In genomic region chr3:130831788-130832187, GRCm38 (mm10) we compare ENCODE assay signal across 19 mouse cellular contexts.
DNase-seq lines count a peak whose midpoint lies in the region; ATAC-seq and TF ChIP-seq lines count a peak whose summit lies in the region.
"Had no signal": no experiment of that assay in that cellular context is flagged by ENCODE, and none has a peak within 500 bp of the region (broad histone marks: within the 10 kb centered on the region; RNA-seq: fewer than 3 reads in every experiment).

No protein-coding gene starts in this region.

- no peak for TF ChIP-seq EP300 in heart, adult 2 months (IDR thresholded peaks at IDR 0.05; ENCODE audit: insufficient read depth, low read depth, low read length)

- no peaks in the 10 kb centered on the region for H3K9me3 ChIP-seq in kidney, postnatal 0 days (replicated peaks; ENCODE audit: low read length)
- H3K9me3 ChIP-seq: embryonic facial prominence, embryonic 15.5 days; forebrain, embryonic 15.5 days; heart, embryonic 12.5 days; hindbrain, embryonic 10.5 days had no signal

- intact Hi-C loops in heart, adult 2 months (cut with DNase I), result no loop called here

- no peak overlapping the region for H3K4me3 ChIP-seq in kidney, postnatal 0 days (replicated peaks; ENCODE audit: low read depth, low read length)
- H3K4me3 ChIP-seq in heart, adult 2 months, result no peak overlapping the region
- H3K4me3 ChIP-seq: embryonic facial prominence, embryonic 15.5 days; erythroblast, embryonic 14.5 days; forebrain, embryonic 15.5 days; heart, embryonic 12.5 days; hindbrain, embryonic 10.5 days had no signal

- TF ChIP-seq POLR2A in heart, adult 2 months (IDR thresholded peaks at IDR 0.05; ENCODE audit: insufficient read depth, low read depth, low read length), result no peak

- H3K4me2 ChIP-seq in kidney, postnatal 0 days (ENCODE audit: low read length), result no peak overlapping the region
- H3K4me2 ChIP-seq: embryonic facial prominence, embryonic 15.5 days; forebrain, embryonic 15.5 days; heart, embryonic 12.5 days; hindbrain, embryonic 14.5 days had no signal

- WGBS in kidney, postnatal 0 days, result 40% methylated on average over 6 of the region's 6 CpGs
- 88% methylated on average over 6 of the region's 6 CpGs for WGBS in heart, adult 2 months

- H3K9ac ChIP-seq in kidney, postnatal 0 days (ENCODE audit: low read depth, low read length), result no peak overlapping the region
- no peak overlapping the region for H3K9ac ChIP-seq in heart, adult 2 months (ENCODE audit: low read depth, low read length)
- H3K9ac ChIP-seq: embryonic facial prominence, embryonic 15.5 days; forebrain, embryonic 15.5 days; heart, embryonic 12.5 days; hindbrain, embryonic 14.5 days had no signal

- ATAC-seq in CD4-positive, CD25-positive, alpha-beta regulatory T cell, adult 4 months, result peak; percentile 57
- ATAC-seq in kidney, postnatal 0 days (replicated peaks; ENCODE audit: low FRiP score, low read depth), result 0 out of 2 replicates have a peak, but pooled peaks have one; percentile 23
- ATAC-seq: forebrain, embryonic 15.5 days had no signal

- no peaks in the 10 kb centered on the region for H3K79me2 ChIP-seq in heart, adult 2 months (replicated peaks; ENCODE audit: control insufficient read depth, insufficient read depth, low read length)

- peak; percentile 10 to 38 for DNase-seq in kidney, adult 8-10 months
- no peak for DNase-seq in kidney, postnatal 10 days
- peak; percentile 37 for DNase-seq in kidney, postnatal 0 days (ENCODE audit: low spot score)
- peak; percentile 63 for DNase-seq in splenic B cell, adult 2 months (ENCODE audit: low read depth, low spot score)
- DNase-seq in heart, adult 2 months, result no peak
- no peak for DNase-seq in right cerebral cortex, adult 2 months (ENCODE audit: low spot score in 2 of 2)
- DNase-seq: adrenal gland, adult 2 months; adrenal gland, postnatal 25 days; cerebellum, adult 8-10 months; cerebellum, postnatal 14 days; embryo, embryonic 11 days; gastrocnemius, postnatal 10 days had no signal

- peaks cover 7% of the 10 kb centered on the region; the same call in 1 of the 2 replicates for H3K4me1 ChIP-seq in kidney, postnatal 0 days (replicated peaks; ENCODE audit: insufficient read depth, low read length)
- H3K4me1 ChIP-seq in heart, adult 2 months (ENCODE audit: control insufficient read depth, insufficient read depth, low read length), result no peaks in the 10 kb centered on the region
- H3K4me1 ChIP-seq: forebrain, embryonic 15.5 days had no signal

- no peaks in the 10 kb centered on the region for H3K27me3 ChIP-seq in kidney, postnatal 0 days (ENCODE audit: insufficient read depth, low read length)
- H3K27me3 ChIP-seq in splenic B cell, adult 2 months (ENCODE audit: control insufficient read depth, insufficient read depth, low read length, poor library complexity, severe bottlenecking), result no peaks in the 10 kb centered on the region
- no peaks in the 10 kb centered on the region for H3K27me3 ChIP-seq in heart, adult 2 months (ENCODE audit: control insufficient read depth, insufficient read depth, low read length)
- H3K27me3 ChIP-seq: embryonic facial prominence, embryonic 15.5 days; forebrain, embryonic 15.5 days; heart, embryonic 12.5 days had no signal

- H3K27ac ChIP-seq in kidney, postnatal 0 days, result no peak overlapping the region
- no peak overlapping the region for H3K27ac ChIP-seq in heart, adult 2 months
- H3K27ac ChIP-seq: embryonic facial prominence, embryonic 15.5 days; forebrain, embryonic 15.5 days; hindbrain, embryonic 10.5 days; hindbrain, embryonic 14.5 days had no signal

- no peaks in the 10 kb centered on the region for H3K36me3 ChIP-seq in kidney, postnatal 0 days (ENCODE audit: insufficient read depth, low read length)
- no peaks in the 10 kb centered on the region for H3K36me3 ChIP-seq in splenic B cell, adult 2 months (ENCODE audit: control insufficient read depth, insufficient read depth, low read length, poor library complexity, severe bottlenecking)
- H3K36me3 ChIP-seq in heart, adult 2 months (ENCODE audit: control insufficient read depth, insufficient read depth, low read length), result no peaks in the 10 kb centered on the region
- H3K36me3 ChIP-seq: embryonic facial prominence, embryonic 15.5 days; forebrain, embryonic 15.5 days; heart, embryonic 12.5 days; hindbrain, embryonic 10.5 days had no signal

- TF ChIP-seq CTCF in kidney, postnatal 0 days (IDR thresholded peaks at IDR 0.05; ENCODE audit: low read depth), result no peak
- no peak for TF ChIP-seq CTCF in heart, adult 2 months (IDR thresholded peaks at IDR 0.05)

Comparison
In these comparisons a context has a peak if more than half of its experiments do, and no peak if none do; other contexts are left out.
1. DNase-seq: peak in kidney, adult 8-10 months (2 of 2), kidney, postnatal 0 days (single experiment) and splenic B cell, adult 2 months (single experiment); none in kidney, postnatal 10 days (single experiment), heart, adult 2 months (0 of 2) and right cerebral cortex, adult 2 months (0 of 2).